Mouse (Mus musculus) splenic B cell, adult 2 months (primary cell): ENCODE measurements around the gene Pdk2.
A peak's percentile ranks its signal among the peaks of the same experiment; 100 is the strongest.

Experiments
- DNase-seq: peaks from one replicate; pipeline ENCODE4 v3.0.0-alpha.2; 2011; ENCODE audit warnings: low read depth, low spot score
- H3K27me3 ChIP-seq: 2 replicates; pipeline ENCODE4 v1.6.1; 2012; ENCODE audit warnings: mild to moderate bottlenecking, low read length, moderate library complexity, mixed read lengths; ENCODE audit not compliant: control insufficient read depth, poor library complexity, insufficient read depth, severe bottlenecking
- H3K36me3 ChIP-seq: 2 replicates; pipeline ENCODE4 v1.6.1; 2012; ENCODE audit warnings: mild to moderate bottlenecking, low read length, moderate library complexity, mixed read lengths; ENCODE audit not compliant: control insufficient read depth, poor library complexity, insufficient read depth, severe bottlenecking

Pdk2 gene

DNA sequence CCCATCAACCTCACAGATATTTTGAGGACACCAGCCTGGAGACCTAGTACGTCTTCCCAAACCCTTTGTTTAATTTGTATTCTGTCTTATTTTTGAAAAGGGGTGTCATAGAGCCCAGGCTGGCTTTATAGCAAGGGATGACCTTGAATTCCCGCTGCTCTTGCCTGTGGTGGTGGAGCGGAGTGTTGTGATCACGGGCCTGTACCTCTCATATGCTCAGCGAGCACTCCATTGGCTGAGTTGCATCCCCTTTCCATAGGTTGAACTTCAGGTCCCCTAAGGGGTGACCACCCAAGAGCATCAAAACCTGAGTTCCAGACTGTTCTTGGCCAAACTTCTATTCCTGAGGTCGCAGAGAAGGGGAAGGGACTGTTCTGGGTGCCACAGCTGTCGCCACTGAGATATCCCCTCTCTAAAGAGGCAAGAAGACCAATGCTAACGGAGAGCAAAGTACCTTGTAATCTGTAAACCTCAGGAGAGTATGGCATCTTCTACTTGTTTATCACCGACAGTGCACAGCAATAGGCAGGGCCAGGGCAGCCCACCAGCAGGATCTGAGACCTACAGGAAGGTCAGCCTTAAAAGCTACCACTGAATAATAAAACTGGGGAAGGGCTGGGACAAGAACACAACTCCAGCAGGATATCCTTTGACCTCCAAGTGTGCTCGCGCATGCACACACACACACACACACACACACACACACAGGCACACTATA lies 61.5 kb downstream of the Pdk2 start:
- Histone ChIP-seq H3K36me3 (no peaks in the 10 kb centered on the region), H3K27me3 (no peaks in the 10 kb centered on the region)
- DNase-seq, result no peak

DNA sequence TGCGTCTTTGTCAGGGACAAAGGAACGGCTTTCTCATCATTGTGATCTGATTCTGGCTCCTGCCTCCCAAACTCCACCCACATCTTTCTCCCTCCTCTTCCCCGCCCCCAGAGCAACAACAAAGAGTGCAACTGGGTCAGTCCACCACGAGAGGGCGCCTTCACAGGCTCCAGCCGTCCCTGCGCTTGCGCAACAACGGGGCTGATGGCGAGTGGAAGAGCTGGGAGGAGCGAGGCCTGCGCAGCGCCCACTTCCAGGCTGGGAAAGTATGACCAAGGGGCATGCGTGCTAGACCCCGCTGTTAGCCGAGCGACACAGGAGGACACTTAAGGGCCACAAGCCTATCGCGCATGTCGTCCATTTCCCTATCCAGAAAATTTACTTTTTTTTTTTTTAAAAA lies 62.2 kb downstream of the Pdk2 start:
- DNase-seq, result peak; percentile 94
- H3K27me3 ChIP-seq, result no peaks in the 10 kb centered on the region
- H3K36me3 ChIP-seq, result no peaks in the 10 kb centered on the region

DNA sequence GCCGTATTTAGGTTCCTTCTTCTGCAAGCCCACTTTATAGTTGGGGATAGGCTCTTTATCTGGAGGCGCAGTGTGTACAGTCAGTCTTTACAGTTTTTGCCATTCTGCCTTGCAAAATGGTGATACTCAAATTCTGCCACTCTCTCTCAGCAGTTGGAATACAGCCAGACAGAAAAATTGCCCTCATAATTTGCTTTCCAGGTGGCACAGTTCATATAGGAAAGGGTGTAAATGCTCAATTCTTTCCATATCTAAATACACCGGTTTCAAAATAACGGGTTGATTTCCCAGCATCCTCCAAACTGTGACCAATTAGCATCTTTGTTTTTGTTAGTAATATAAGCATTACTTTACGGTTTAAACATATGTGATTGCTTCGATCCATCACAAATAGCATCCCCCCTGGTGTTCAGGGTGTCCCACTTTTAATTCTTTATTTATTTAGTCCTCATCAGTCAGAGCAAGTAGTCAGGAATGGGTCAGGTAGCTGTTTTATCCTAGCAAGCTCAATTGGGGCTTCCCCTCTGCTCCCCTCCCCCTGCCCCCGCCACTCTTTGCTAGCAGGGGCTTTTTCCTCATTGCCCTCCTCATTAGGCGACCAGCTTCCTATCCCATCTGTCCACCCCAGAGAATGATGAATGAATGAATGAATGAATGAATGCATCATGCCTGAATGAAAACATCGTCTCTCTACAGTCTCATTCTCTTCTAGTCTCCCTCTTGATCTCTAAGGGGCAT lies 62.8 kb downstream of the Pdk2 start:
- H3K27me3 ChIP-seq, result no peaks in the 10 kb centered on the region
- DNase-seq, result no peak
- H3K36me3 ChIP-seq, result no peaks in the 10 kb centered on the region
